Mouse (Mus musculus) spleen, postnatal 4 days (tissue): ENCODE data around the gene Hunk.

Experiments
- DNase-seq, 2 experiments: peaks; one replicate each; pipeline ENCODE4 v3.0.0; 2022; ENCODE audit warnings: low spot score in 2 of 2

The Hunk gene

DNA sequence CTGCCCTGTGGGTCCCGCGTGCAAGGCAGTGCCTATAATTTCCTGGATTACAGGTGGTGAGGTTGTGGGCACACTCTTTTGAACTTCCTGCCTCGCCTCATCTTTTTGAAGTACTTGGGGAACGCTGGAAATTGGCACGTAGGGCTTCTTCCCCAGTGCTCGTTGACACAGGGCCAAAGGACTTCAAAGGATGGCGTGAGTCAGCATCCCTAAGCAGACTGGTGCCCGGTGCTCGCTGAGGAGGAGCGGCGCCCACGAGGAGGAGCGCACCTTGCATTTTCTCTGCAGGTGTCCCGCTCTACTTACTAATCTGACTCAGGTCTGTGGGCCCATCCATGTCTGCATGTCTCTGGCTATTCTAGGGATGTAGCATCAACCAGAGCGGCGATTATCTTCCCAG, 4.9 kb downstream of the Hunk start:
- no peak for DNase-seq

- no peak for DNase-seq
Observed at GRCm38 (mm10) chr16:90394761-90395160, 8.9 kb downstream of the Hunk start.

GRCm38 (mm10) chr16:90395996-90396556, 10.3 kb downstream of the Hunk start:
- no peak for DNase-seq

DNA sequence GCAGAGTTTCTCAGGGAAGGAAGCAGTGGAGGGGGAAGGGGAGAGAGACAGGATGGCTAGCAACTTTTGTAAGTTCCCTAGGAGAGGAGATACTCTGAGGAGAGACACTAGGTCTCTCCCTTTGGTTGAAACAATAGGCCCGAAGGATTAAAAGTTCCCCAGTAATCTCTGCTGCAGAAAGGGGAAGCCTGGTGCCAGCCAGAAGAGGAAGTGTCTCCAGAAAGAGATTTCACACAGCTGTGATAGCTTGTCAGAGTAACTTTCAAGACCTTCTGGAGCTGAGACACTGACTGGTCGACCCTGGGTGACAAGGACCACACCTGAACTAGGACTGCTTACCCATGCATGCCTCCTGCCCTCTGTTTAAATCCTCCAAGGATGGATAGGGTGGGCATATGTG, 11.1 kb downstream of the Hunk start:
- DNase-seq, result no peak

GRCm38 (mm10) chr16:90400314-90400713, 14.5 kb downstream of the Hunk start:
- DNase-seq, result no peak

DNA sequence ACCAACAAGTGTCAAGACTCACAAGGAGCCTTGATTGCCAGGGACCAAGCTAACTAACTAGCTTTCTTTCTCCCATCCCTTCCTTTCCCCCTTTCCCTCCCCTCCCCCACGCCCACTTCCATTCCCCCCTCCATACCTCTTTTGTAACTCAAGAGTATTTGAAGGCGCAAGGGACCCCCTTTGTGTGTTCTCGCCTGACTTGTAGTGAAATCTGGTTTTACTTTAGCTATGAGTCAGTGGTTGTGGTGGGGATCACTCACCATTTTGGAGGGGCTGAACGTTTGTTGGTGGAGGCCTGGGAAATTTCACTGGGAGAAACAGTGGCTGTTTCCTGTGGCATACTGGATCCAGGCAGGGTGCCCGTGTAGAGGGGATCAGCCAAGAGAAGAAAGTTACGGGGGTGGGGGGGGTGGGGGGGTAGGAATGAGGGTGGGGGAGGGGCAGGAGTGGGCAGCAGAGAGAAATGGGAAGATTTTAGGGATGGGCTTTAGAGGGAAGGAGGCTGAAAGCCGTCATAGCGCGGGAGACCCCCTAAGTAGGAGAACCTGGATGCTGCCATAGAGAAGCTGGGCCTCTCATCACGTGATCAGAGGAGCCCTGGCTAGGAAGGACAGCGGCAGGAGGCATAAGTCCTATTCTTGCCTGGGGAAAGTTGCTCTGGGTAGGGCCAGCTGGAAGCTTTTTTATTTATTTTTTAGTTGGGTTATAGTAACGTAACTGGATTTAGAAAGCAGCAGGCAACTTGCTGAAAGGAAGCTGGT, 15.3 kb downstream of the Hunk start:
- no peak for DNase-seq

DNA sequence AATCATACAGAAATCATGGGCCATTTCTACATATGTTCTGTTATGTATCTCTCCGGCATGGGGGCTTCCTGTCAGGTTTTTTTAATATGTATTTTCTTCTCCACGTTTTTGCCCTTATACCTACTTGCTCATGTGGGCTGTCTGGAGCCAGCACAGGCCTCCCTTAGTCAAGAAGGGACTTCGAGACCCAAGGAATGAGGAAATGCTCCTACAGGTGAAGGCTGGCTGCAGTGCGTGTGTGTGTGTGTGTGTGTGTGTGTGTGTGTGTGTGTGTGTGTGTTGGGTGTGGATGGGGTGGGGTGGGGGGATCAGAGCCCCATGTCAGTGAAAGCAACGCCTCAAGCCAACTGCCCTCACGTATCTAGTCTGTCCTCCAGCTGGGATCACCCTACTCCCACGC, 16.5 kb downstream of the Hunk start:
- DNase-seq, result no peak

- no peak for DNase-seq
Observed at GRCm38 (mm10) chr16:90405195-90405594, 19.4 kb downstream of the Hunk start.

- no peak for DNase-seq
Observed at GRCm38 (mm10) chr16:90405599-90405998, 19.8 kb downstream of the Hunk start.

- no peak for DNase-seq
Observed at GRCm38 (mm10) chr16:90407541-90408289, 21.9 kb downstream of the Hunk start.

GRCm38 (mm10) chr16:90412096-90413082, 26.6 kb downstream of the Hunk start:
- no peak for DNase-seq

DNA sequence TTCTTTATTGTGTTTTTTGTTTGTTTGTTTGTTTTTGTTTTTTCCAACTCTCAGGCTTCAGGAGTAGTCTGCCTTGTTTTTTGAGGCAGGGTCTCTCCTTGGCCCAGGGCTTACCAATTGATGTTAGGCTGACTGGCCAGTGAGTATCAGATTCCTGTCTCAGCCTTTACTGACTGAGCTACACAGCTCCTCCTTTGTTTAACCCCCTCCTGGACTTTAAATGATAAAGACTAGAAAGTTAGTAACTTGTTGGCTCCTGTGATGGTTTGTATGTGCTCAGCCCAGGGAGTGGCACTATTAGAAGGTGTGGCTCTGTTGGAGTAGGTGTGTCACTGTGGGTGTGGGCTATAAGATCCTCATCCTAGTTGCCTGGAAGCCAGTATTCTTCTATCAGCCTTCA, 30.8 kb downstream of the Hunk start:
- no peak for DNase-seq

DNA sequence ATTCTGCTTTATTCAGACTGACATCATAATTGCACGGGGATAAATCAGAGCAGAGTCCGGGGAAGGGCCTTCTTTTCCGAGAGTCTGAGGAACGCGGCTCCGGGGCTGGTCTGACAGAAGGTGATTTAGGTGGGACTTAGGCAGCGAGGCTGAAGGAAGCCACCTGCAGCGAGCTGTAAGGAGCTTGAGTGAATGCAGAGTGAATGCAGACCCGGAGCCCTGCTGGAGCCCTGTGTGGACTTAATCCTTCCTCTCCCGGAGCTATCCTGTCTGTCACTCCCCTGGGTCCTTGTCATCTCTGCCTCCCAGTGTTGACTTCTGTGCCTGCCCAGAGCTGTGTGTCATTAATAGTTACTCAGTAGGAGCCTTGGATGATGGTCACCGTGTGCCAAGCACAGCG, 32.8 kb downstream of the Hunk start:
- DNase-seq, result no peak

DNA sequence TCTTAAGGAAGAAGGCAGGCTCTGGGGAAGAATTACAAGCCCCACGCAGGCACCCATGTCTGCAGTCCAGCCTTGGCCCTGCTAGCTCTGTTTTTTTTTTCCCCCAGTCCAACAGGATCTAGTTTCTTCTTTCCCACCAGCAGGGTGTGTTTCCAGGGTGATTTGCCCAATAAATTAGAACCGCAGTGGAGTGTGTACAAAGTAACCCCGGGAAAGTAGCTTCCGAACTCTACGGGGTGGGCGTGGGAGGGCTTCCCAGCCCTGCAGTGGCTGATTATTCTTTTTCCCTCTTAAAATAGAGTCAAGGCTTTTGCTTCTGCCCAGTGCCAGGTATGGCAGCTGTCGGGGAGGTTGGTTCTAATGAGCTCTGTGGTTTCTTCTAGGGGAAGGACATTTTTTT, 35.3 kb downstream of the Hunk start:
- no peak for DNase-seq

DNA sequence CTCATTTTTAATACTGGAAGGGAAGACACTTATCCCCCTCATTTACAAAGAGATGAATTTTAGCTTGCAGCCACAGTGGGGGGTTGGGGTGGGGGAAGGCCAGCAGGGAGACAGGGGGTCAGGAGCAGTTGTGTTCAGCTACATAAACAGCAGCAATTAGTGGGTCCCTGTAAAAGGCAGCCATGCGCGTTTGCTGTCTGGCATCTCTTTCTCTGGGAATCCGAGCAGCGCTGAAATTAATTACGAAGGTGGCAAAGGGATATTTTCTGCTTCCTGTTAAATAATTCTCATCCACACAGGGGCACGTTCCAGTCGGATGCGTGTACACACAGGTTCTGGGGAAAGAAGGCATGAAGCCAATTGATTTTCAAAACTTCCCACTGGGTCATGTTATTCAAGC, 35.7 kb downstream of the Hunk start:
- DNase-seq, result no peak

DNA sequence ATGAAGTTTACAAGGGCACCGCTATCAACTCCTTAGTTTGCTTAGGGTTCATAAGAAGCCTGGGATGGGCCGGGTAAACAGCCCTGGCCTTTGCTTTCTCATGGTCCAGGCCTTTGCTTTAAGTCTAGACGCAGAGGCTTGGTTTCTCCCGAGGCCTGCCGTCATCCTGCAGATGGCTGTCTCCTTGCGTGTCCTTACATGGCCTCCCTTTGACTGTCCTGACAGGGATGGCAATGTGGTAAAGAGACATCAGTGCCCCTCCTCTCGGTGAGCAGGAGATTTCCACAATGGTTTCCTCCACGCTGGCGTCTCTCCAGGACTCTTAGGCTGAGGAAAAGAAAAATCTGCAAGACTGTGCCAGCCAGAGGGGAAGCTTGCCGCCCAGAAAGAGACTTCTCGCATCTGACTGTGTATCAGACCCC, 36.3 kb downstream of the Hunk start:
- DNase-seq, result no peak

DNA sequence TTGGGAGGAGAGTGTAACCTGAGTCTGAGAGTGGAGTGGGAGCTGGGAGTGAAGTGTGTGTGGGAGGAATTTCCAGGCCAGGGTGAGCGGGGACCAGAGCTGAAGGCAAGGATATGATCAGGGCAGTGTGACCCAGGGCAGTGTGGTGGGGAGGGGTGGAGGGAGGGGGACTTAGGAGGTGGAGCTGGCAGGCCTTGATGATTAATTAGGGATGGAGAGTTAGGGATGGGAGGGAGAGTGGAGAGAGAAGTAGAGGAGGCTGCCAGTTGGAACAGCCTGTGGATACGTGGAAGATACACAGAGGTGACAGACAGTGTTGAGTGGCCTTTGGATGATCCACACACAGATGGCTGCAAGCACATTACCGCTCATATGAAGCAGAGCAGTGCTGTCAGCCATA, 38.1 kb downstream of the Hunk start:
- no peak for DNase-seq

- DNase-seq, result no peak
Observed at GRCm38 (mm10) chr16:90424391-90424790, 38.6 kb downstream of the Hunk start.

GRCm38 (mm10) chr16:90426234-90426633, 40.4 kb downstream of the Hunk start:
- DNase-seq, result no peak

GRCm38 (mm10) chr16:90427838-90428630, 42.2 kb downstream of the Hunk start:
- no peak for DNase-seq

GRCm38 (mm10) chr16:90433551-90433950, 47.7 kb downstream of the Hunk start:
- DNase-seq, result no peak
